Mouse (Mus musculus): ENCODE measurements at regions not wholly inside any gene's neighbourhood (a gene's known extent, or its start where the extent isn't known, plus 50 kb on each side); places are given as distances from the start of the nearest gene placed in this dataset.
A peak's percentile ranks its signal among the peaks of the same experiment; 100 is the strongest.

GRCm38 (mm10) chr8:10763907-10764306 lies 244.4 kb downstream of the Irs2 start:
- Histone ChIP-seq H3K9me3 (replicated peaks) (no peaks in the 10 kb centered on the region), H3K27ac (peak overlapping the region; percentile 21; the same call in 1 of the 2 replicates), H3K36me3 (no peaks in the 10 kb centered on the region), H3K27me3 (ENCODE audit: low read depth, poor library complexity, severe bottlenecking) (no peaks in the 10 kb centered on the region), H3K4me1 (peaks cover 42% of the 10 kb centered on the region), H3K4me3 (no peak overlapping the region)
- 79% methylated on average over 2 of the region's 2 CpGs for WGBS
- no peak for DNase-seq (ENCODE audit: low spot score)

GRCm38 (mm10) chr8:10761694-10762305 lies 246.5 kb downstream of the Irs2 start:
- peaks cover 42% of the 10 kb centered on the region for H3K4me1 ChIP-seq
- no peaks in the 10 kb centered on the region for H3K27me3 ChIP-seq (ENCODE audit: low read depth, poor library complexity, severe bottlenecking)
- H3K9me3 ChIP-seq (replicated peaks): no peaks in the 10 kb centered on the region
- peak overlapping the region; percentile 96 for H3K27ac ChIP-seq
- WGBS: 55% methylated on average over 11 of the region's 11 CpGs
- H3K36me3 ChIP-seq: no peaks in the 10 kb centered on the region
- no peak overlapping the region; the same call in 1 of the 2 replicates for H3K4me3 ChIP-seq
- no peak for DNase-seq (ENCODE audit: low spot score)

GRCm38 (mm10) chr8:10760851-10761693 lies 247.2 kb downstream of the Irs2 start:
- WGBS: 6% methylated on average over 17 of the region's 17 CpGs
- Histone ChIP-seq H3K4me3 (peak overlapping the region; percentile 37), H3K36me3 (no peaks in the 10 kb centered on the region), H3K4me1 (peaks cover 42% of the 10 kb centered on the region), H3K9me3 (replicated peaks) (no peaks in the 10 kb centered on the region), H3K27me3 (ENCODE audit: low read depth, poor library complexity, severe bottlenecking) (no peaks in the 10 kb centered on the region), H3K27ac (peak overlapping the region; percentile 96)
- peak; percentile 86 for DNase-seq (ENCODE audit: low spot score)

GRCm38 (mm10) chr8:10760231-10760630 lies 248.0 kb downstream of the Irs2 start:
- H3K27ac ChIP-seq: peak overlapping the region; percentile 96
- no peaks in the 10 kb centered on the region for H3K36me3 ChIP-seq
- no peaks in the 10 kb centered on the region for H3K9me3 ChIP-seq (replicated peaks)
- peaks cover 42% of the 10 kb centered on the region for H3K4me1 ChIP-seq
- no peak for DNase-seq (ENCODE audit: low spot score)
- H3K4me3 ChIP-seq: peak overlapping the region; percentile 37; the same call in 1 of the 2 replicates
- no peaks in the 10 kb centered on the region for H3K27me3 ChIP-seq (ENCODE audit: low read depth, poor library complexity, severe bottlenecking)
- WGBS: 74% methylated on average over 6 of the region's 6 CpGs

- no peak overlapping the region for H3K4me3 ChIP-seq
- peaks cover 35% of the 10 kb centered on the region for H3K4me1 ChIP-seq
- no peaks in the 10 kb centered on the region for H3K36me3 ChIP-seq
- WGBS: 88% methylated on average over 4 of the region's 4 CpGs
- H3K27me3 ChIP-seq (ENCODE audit: low read depth, poor library complexity, severe bottlenecking): no peaks in the 10 kb centered on the region
- H3K9me3 ChIP-seq (replicated peaks): no peaks in the 10 kb centered on the region
- no peak for DNase-seq (ENCODE audit: low spot score)
- peak overlapping the region; percentile 7; the same call in 1 of the 2 replicates for H3K27ac ChIP-seq
These were observed 250.1 kb downstream of the Irs2 start for GRCm38 (mm10) chr8:10758151-10758550.

GRCm38 (mm10) chr8:10754986-10755308 lies 253.3 kb downstream of the Irs2 start:
- no peak for DNase-seq (ENCODE audit: low spot score)
- Histone ChIP-seq H3K36me3 (no peaks in the 10 kb centered on the region), H3K9me3 (replicated peaks) (no peaks in the 10 kb centered on the region), H3K4me3 (no peak overlapping the region), H3K4me1 (peaks cover 5% of the 10 kb centered on the region), H3K27me3 (ENCODE audit: low read depth, poor library complexity, severe bottlenecking) (no peaks in the 10 kb centered on the region), H3K27ac (peak overlapping the region; percentile 42; the same call in 1 of the 2 replicates)
- WGBS: 89% methylated on average over 4 of the region's 4 CpGs

GRCm38 (mm10) chr8:10754232-10754985 lies 253.8 kb downstream of the Irs2 start:
- no peaks in the 10 kb centered on the region; the same call in 1 of the 2 replicates for H3K4me1 ChIP-seq
- 86% methylated on average over 13 of the region's 13 CpGs for WGBS
- H3K36me3 ChIP-seq: no peaks in the 10 kb centered on the region
- no peak overlapping the region for H3K4me3 ChIP-seq
- DNase-seq (ENCODE audit: low spot score): no peak
- H3K27me3 ChIP-seq (ENCODE audit: low read depth, poor library complexity, severe bottlenecking): no peaks in the 10 kb centered on the region
- no peaks in the 10 kb centered on the region for H3K9me3 ChIP-seq (replicated peaks)
- H3K27ac ChIP-seq: peak overlapping the region; percentile 42; the same call in 1 of the 2 replicates

GRCm38 (mm10) chr8:10753056-10753455 lies 255.2 kb downstream of the Irs2 start:
- H3K4me3 ChIP-seq: no peak overlapping the region
- no peaks in the 10 kb centered on the region for H3K27me3 ChIP-seq (ENCODE audit: low read depth, poor library complexity, severe bottlenecking)
- no peak overlapping the region for H3K27ac ChIP-seq
- H3K36me3 ChIP-seq: no peaks in the 10 kb centered on the region
- no peaks in the 10 kb centered on the region for H3K9me3 ChIP-seq (replicated peaks)
- 82% methylated on average over 6 of the region's 6 CpGs for WGBS
- DNase-seq (ENCODE audit: low spot score): no peak
- no peaks in the 10 kb centered on the region; the same call in 1 of the 2 replicates for H3K4me1 ChIP-seq

GRCm38 (mm10) chr8:10747150-10747549 lies 261.1 kb downstream of the Irs2 start:
- Histone ChIP-seq H3K4me1 (peaks cover 11% of the 10 kb centered on the region; the same call in 1 of the 2 replicates), H3K36me3 (no peaks in the 10 kb centered on the region), H3K4me3 (no peak overlapping the region), H3K9me3 (replicated peaks) (no peaks in the 10 kb centered on the region), H3K27ac (no peak overlapping the region), H3K27me3 (ENCODE audit: low read depth, poor library complexity, severe bottlenecking) (no peaks in the 10 kb centered on the region)
- no peak for DNase-seq (ENCODE audit: low spot score)
- WGBS: 75% methylated on average over 2 of the region's 2 CpGs

- Histone ChIP-seq H3K4me1 (peaks cover 11% of the 10 kb centered on the region; the same call in 1 of the 2 replicates), H3K27ac (no peak overlapping the region), H3K4me3 (no peak overlapping the region), H3K27me3 (ENCODE audit: low read depth, poor library complexity, severe bottlenecking) (no peaks in the 10 kb centered on the region), H3K9me3 (replicated peaks) (no peaks in the 10 kb centered on the region), H3K36me3 (no peaks in the 10 kb centered on the region)
- 70% methylated on average over 6 of the region's 6 CpGs for WGBS
- no peak for DNase-seq (ENCODE audit: low spot score)
These were observed 265.0 kb downstream of the Irs2 start for GRCm38 (mm10) chr8:10743241-10743640.

GRCm38 (mm10) chr8:10740837-10741236 lies 267.4 kb downstream of the Irs2 start:
- H3K27ac ChIP-seq: no peak overlapping the region
- H3K9me3 ChIP-seq (replicated peaks): no peaks in the 10 kb centered on the region
- 96% methylated on average over 3 of the region's 3 CpGs for WGBS
- H3K4me3 ChIP-seq: no peak overlapping the region
- H3K27me3 ChIP-seq (ENCODE audit: low read depth, poor library complexity, severe bottlenecking): no peaks in the 10 kb centered on the region
- no peaks in the 10 kb centered on the region for H3K36me3 ChIP-seq
- peaks cover 9% of the 10 kb centered on the region; the same call in 1 of the 2 replicates for H3K4me1 ChIP-seq
- no peak for DNase-seq (ENCODE audit: low spot score)

- Histone ChIP-seq H3K4me3 (no peak overlapping the region), H3K9me3 (replicated peaks) (no peaks in the 10 kb centered on the region), H3K4me1 (peaks cover 7% of the 10 kb centered on the region; the same call in 1 of the 2 replicates), H3K27me3 (ENCODE audit: low read depth, poor library complexity, severe bottlenecking) (no peaks in the 10 kb centered on the region), H3K27ac (0 out of 2 replicates have a peak overlapping the region, but pooled peaks have one; percentile 3), H3K36me3 (no peaks in the 10 kb centered on the region)
- no peak for DNase-seq (ENCODE audit: low spot score)
- WGBS: 79% methylated on average over 11 of the region's 11 CpGs
These were observed 269.7 kb downstream of the Irs2 start for GRCm38 (mm10) chr8:10738486-10739081.

Data from limb, embryonic 10.5 days (tissue).